Mouse (Mus musculus): ENCODE results near the gene Abr.

DNA sequence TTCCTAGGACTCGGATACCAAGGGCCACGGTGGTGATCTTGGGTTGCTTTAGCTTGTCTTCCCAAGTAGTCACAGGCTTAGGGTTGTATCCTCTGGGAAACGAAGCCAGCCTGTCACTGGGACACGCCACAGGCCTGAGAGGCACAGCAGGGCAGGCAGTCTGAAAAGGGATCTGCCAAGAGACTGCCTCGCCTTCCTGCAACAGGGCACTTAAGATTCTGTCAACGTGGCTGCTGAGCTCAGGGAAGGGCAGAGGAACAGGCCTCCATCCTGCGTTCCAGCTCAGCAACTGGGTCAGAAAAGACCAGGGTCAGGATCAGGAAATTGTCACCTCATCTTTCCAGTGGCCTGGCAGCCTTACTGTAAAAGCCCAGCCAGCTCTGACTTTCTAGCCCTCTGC is 192.6 kb downstream of the Abr start:
- no peak for TF ChIP-seq GATA1 (IDR thresholded peaks at IDR 0.05; ENCODE audit: borderline replicate concordance, low read length)
- no peak for TF ChIP-seq FLI1 (IDR thresholded peaks at IDR 0.05; ENCODE audit: low read length)

Data from megakaryocyte, embryonic 14.5 days (primary cell).